Mouse (Mus musculus) liver, postnatal 0 days (tissue): ENCODE results near the gene Syn3. TPM values are rescaled to one million over a fixed set of nuclear protein-coding genes. Genes with fewer than 3 reads are reported as not detected.

Experiments used
- ATAC-seq: fragments of 200-750 bp; cut with Nextera tagmentation; 2 replicates; pipeline ENCODE4 v1.8.0; 2017; ENCODE audit warnings: mild to moderate bottlenecking, moderate library complexity
- DNase-seq: peaks from one replicate; pipeline ENCODE4 v3.0.0-alpha.2; 2016
- H3K27ac ChIP-seq: fragments of 300-500 bp; sonication (generic); 2 replicates; pipeline ENCODE4 v1.5.1; 2014; ENCODE audit warnings: antibody characterized with exemption, moderate library complexity, mild to moderate bottlenecking, low read depth
- H3K27me3 ChIP-seq: fragments of 300-500 bp; sonication (generic); 2 replicates; pipeline ENCODE4 v1.6.1; 2014; ENCODE audit warnings: low read length, control low read depth, mixed read lengths; ENCODE audit not compliant: insufficient read depth
- H3K36me3 ChIP-seq: fragments of 300-500 bp; sonication (generic); replicated peaks from 2 replicates; pipeline ENCODE4 v1.6.1; 2014; ENCODE audit warnings: mild to moderate bottlenecking, control low read depth, low read length, moderate library complexity, mixed read lengths; ENCODE audit not compliant: insufficient read depth
- H3K4me1 ChIP-seq: fragments of 300-500 bp; sonication (generic); 2 replicates; pipeline ENCODE4 v1.6.1; 2014; ENCODE audit warnings: antibody characterized with exemption, mild to moderate bottlenecking, control low read depth; ENCODE audit not compliant: insufficient read depth
- H3K4me2 ChIP-seq: fragments of 300-500 bp; sonication (generic); 2 replicates; pipeline ENCODE4 v1.6.1; 2014; ENCODE audit warnings: low read depth, mild to moderate bottlenecking, low read length, moderate library complexity, mixed read lengths
- H3K4me3 ChIP-seq: fragments of 300-500 bp; sonication (generic); 2 replicates; pipeline ENCODE4 v1.5.1; 2014; ENCODE audit warnings: low read depth, low read length
- H3K9ac ChIP-seq: fragments of 300-500 bp; sonication (generic); replicated peaks from 2 replicates; pipeline ENCODE4 v1.6.1; 2014; ENCODE audit warnings: mild to moderate bottlenecking, moderate library complexity
- H3K9me3 ChIP-seq: fragments of 300-500 bp; sonication (generic); 2 replicates; pipeline ENCODE4 v1.6.1; 2016; ENCODE audit warnings: mild to moderate bottlenecking, control low read depth, low read length, mixed read lengths
- CTCF ChIP-seq: sonication (generic); IDR thresholded peaks from 2 replicates; pipeline ENCODE4 v1.5.1; 2016; ENCODE audit warnings: antibody characterized with exemption, low read depth
- EP300 ChIP-seq: IDR thresholded peaks from 2 replicates; pipeline ENCODE4 v1.6.1; 2016; ENCODE audit warnings: antibody characterized with exemption, low read depth, mild to moderate bottlenecking
- WGBS: fragments of 180-500 bp; shearing (Covaris S2); extraction: QIAGEN DNeasy Blood & Tissue Kit; methylation state at CpG from one replicate; pipeline ENCODE4 v1.1.7; 2014; ENCODE audit not compliant: insufficient replicate concordance; 5-methylcytosine and 5-hydroxymethylcytosine counted together
- polyA plus RNA-seq: library from polyadenylated mRNA; unstranded; fragments of >200 nt; fragmentation: Nextera tagmentation; extraction: Ambion mirVana; gene quantifications from 2 replicates; pipeline ENCODE4 v1.2.1, GENCODE M21; 2015

Syn3 gene
- polyA plus RNA-seq, 1 experiment from 2014 or later, result 0.25 TPM

DNA sequence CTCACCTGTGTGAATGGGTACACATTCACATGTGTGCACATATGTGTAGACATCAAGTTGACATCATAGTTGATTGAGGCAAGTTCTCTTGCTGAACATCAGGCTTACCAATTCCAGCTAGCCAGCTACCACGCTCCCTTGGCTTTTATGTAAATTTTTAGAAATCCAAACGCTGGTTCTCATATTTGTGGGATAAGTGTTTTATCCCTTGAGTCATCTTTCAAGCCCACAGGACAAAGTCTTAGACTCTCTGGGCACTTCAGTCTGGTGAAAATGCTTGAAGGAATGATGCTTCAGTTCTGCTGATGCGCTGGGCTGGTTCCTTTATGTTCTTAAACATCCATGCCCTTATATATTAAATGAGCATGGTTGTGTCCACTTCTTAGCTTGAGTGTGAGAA is 279.7 kb downstream of the Syn3 start:
- Histone ChIP-seq H3K36me3 (no peaks in the 10 kb centered on the region), H3K4me1 (no peaks in the 10 kb centered on the region), H3K9me3 (no peaks in the 10 kb centered on the region), H3K27me3 (no peaks in the 10 kb centered on the region), H3K27ac (no peak overlapping the region), H3K4me2 (no peak overlapping the region), H3K9ac (no peak overlapping the region), H3K4me3 (no peak overlapping the region)
- WGBS, result 85% methylated on average over 3 of the region's 3 CpGs
- no peak for ATAC-seq
- no peak for DNase-seq
- no peak for TF ChIP-seq CTCF

DNA sequence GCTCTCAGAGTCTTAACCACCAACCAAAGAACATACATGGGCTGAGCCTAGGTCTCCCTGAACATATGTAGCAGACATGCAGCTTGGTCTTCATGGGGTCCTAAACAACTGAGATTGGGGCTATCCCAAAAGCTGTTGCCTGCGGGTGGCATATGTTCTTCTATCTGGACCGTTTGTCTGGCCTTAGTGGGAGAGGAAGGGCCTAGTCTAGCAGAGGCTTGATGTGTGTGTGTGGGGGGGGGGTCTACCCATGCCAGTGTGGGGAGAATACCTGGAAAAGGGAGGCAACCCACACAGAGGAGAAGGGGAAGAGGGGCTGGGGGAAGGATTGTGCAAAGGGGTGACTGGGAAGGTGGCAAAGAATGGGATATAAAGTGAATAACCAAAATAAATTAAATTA is 281.9 kb downstream of the Syn3 start:
- no peak overlapping the region for H3K4me2 ChIP-seq
- H3K4me1 ChIP-seq, result no peaks in the 10 kb centered on the region
- TF ChIP-seq EP300 (no peak), CTCF (no peak)
- H3K9ac ChIP-seq, result no peak overlapping the region
- H3K36me3 ChIP-seq, result no peaks in the 10 kb centered on the region
- no peaks in the 10 kb centered on the region for H3K27me3 ChIP-seq
- DNase-seq (no peak), ATAC-seq (no peak)
- 67% methylated on average over 2 of the region's 2 CpGs for WGBS
- no peak overlapping the region for H3K27ac ChIP-seq
- no peaks in the 10 kb centered on the region for H3K9me3 ChIP-seq
- no peak overlapping the region for H3K4me3 ChIP-seq

GRCm38 (mm10) chr10:86212062-86212461 is 286.6 kb downstream of the Syn3 start:
- Histone ChIP-seq H3K27ac (no peak overlapping the region), H3K4me3 (no peak overlapping the region), H3K27me3 (no peaks in the 10 kb centered on the region), H3K4me2 (no peak overlapping the region), H3K36me3 (no peaks in the 10 kb centered on the region), H3K9ac (no peak overlapping the region), H3K9me3 (no peaks in the 10 kb centered on the region), H3K4me1 (no peaks in the 10 kb centered on the region)
- ATAC-seq (no peak), DNase-seq (no peak)
- no peak for TF ChIP-seq CTCF
- TF ChIP-seq EP300, result no peak
- WGBS, result 65% methylated on average over 4 of the region's 4 CpGs

DNA sequence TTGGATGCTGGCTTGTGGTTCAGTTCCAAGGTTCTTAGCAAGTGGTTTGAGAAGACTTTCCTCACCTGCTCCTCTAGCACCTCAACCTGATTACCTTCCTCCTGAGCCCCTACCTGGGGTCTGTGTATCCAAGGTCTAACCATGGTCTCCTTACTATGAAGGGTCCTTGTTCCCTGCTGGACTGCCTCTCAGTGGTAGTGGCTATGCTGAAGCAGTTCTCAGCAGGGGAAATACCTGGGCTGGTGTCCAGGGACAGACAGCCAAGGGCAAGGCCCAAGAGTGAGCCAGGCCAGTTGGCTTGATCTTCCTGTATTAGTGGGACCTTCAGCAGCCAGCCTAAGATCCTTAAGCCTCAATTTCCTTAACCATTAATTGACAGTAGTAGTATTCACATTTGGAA is 294.8 kb downstream of the Syn3 start:
- Histone ChIP-seq H3K9ac (no peak overlapping the region), H3K27ac (no peak overlapping the region), H3K27me3 (no peaks in the 10 kb centered on the region), H3K4me3 (no peak overlapping the region), H3K4me1 (no peaks in the 10 kb centered on the region; the same call in 1 of the 2 replicates), H3K4me2 (no peak overlapping the region), H3K9me3 (no peaks in the 10 kb centered on the region), H3K36me3 (no peaks in the 10 kb centered on the region)
- ATAC-seq, result no peak
- TF ChIP-seq CTCF (no peak), EP300 (no peak)
- no peak for DNase-seq

- no peak for ATAC-seq
- Histone ChIP-seq H3K4me1 (no peaks in the 10 kb centered on the region; the same call in 1 of the 2 replicates), H3K36me3 (no peaks in the 10 kb centered on the region), H3K27me3 (no peaks in the 10 kb centered on the region), H3K27ac (no peak overlapping the region), H3K9ac (no peak overlapping the region), H3K9me3 (no peaks in the 10 kb centered on the region), H3K4me3 (no peak overlapping the region), H3K4me2 (no peak overlapping the region)
- DNase-seq, result no peak
- TF ChIP-seq CTCF, result no peak
- no peak for TF ChIP-seq EP300
- WGBS, result 75% methylated on average over 6 of the region's 6 CpGs
Measured at GRCm38 (mm10) chr10:86203175-86203574, 295.5 kb downstream of the Syn3 start.

DNA sequence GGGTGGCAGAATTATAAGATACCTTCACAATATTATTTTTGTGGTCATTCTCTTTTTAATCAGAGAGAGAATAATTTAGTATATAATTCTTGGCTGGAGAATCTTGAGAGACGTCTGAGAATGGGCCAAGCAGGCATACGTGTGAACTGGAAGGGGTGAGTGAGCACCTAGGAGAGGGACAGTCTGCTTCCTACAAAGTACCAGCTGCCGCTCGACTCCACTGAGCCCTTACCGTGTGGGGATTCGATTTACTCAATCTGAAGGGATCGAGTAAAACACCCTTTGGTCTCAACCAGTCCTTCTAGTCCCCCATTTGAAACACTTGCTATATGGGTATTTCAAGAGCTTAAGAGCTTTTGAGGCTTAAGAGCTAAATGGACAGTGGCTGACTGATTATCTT is 296.9 kb downstream of the Syn3 start:
- H3K4me3 ChIP-seq, result no peak overlapping the region
- no peak overlapping the region for H3K27ac ChIP-seq
- 80% methylated on average over 7 of the region's 7 CpGs for WGBS
- TF ChIP-seq EP300 (no peak), CTCF (no peak)
- H3K36me3 ChIP-seq, result no peaks in the 10 kb centered on the region
- ATAC-seq, result no peak
- no peaks in the 10 kb centered on the region; the same call in 1 of the 2 replicates for H3K4me1 ChIP-seq
- H3K27me3 ChIP-seq, result no peaks in the 10 kb centered on the region
- no peak overlapping the region for H3K9ac ChIP-seq
- no peaks in the 10 kb centered on the region for H3K9me3 ChIP-seq
- no peak for DNase-seq
- H3K4me2 ChIP-seq, result no peak overlapping the region

DNA sequence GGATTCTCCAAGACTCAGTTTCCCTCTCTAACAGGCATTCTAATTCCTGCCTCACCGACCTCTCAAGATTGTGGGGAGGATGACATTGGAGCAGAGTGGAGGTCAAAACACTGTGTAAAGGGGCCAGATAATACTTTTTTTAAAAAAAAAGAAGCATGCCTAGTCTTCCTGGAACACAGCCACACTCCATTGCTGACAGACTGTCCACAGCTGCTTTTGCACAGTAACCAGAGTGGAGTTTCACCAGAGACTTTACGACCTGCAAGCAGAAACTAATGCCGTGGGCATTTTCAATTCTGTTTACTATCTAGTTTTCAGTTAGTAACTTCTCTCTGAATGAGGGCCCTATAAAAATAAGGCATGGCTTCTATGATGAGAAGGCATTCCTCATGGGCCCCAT is 297.7 kb downstream of the Syn3 start:
- TF ChIP-seq EP300, result no peak
- no peak for TF ChIP-seq CTCF
- no peak overlapping the region for H3K27ac ChIP-seq
- H3K27me3 ChIP-seq, result no peaks in the 10 kb centered on the region
- no peak for DNase-seq
- H3K4me1 ChIP-seq, result no peaks in the 10 kb centered on the region; the same call in 1 of the 2 replicates
- no peak overlapping the region for H3K9ac ChIP-seq
- no peaks in the 10 kb centered on the region for H3K9me3 ChIP-seq
- no peak overlapping the region for H3K4me2 ChIP-seq
- no peak for ATAC-seq
- no peaks in the 10 kb centered on the region for H3K36me3 ChIP-seq
- no peak overlapping the region for H3K4me3 ChIP-seq
- 78% methylated on average over 3 of the region's 3 CpGs for WGBS
